Mouse (Mus musculus) lung, postnatal 36 days (tissue): ENCODE data around the gene Gsap.

Experiments
- DNase-seq: peaks from one replicate; pipeline ENCODE4 v3.0.0; 2022; ENCODE audit warnings: mixed read lengths

Gene Gsap

GRCm38 (mm10) chr5:21186821-21187220 lies 766 bp downstream of the Gsap start:
- no peak for DNase-seq

GRCm38 (mm10) chr5:21188435-21188834 lies 2.4 kb downstream of the Gsap start:
- DNase-seq, result peak; percentile 73

GRCm38 (mm10) chr5:21189036-21189435 lies 3.0 kb downstream of the Gsap start:
- peak; percentile 52 for DNase-seq

GRCm38 (mm10) chr5:21189460-21189859 lies 3.4 kb downstream of the Gsap start:
- peak; percentile 59 for DNase-seq

- peak; percentile 51 for DNase-seq
Observed at GRCm38 (mm10) chr5:21203504-21203903, 17.4 kb downstream of the Gsap start.

GRCm38 (mm10) chr5:21204157-21204556 lies 18.1 kb downstream of the Gsap start:
- no peak for DNase-seq

GRCm38 (mm10) chr5:21206014-21206413 lies 20.0 kb downstream of the Gsap start:
- no peak for DNase-seq

GRCm38 (mm10) chr5:21211406-21211805 lies 25.4 kb downstream of the Gsap start:
- DNase-seq, result no peak

- DNase-seq, result no peak
Observed at GRCm38 (mm10) chr5:21212933-21213332, 26.9 kb downstream of the Gsap start.

- DNase-seq, result no peak
Observed at GRCm38 (mm10) chr5:21213801-21214200, 27.7 kb downstream of the Gsap start.

- DNase-seq, result peak; percentile 72
Observed at GRCm38 (mm10) chr5:21217453-21218294, 31.6 kb downstream of the Gsap start.

GRCm38 (mm10) chr5:21232876-21233275 lies 46.8 kb downstream of the Gsap start:
- DNase-seq, result no peak

GRCm38 (mm10) chr5:21244575-21244974 lies 58.5 kb downstream of the Gsap start:
- no peak for DNase-seq

- DNase-seq, result no peak
Observed at GRCm38 (mm10) chr5:21245241-21245640, 59.2 kb downstream of the Gsap start.

GRCm38 (mm10) chr5:21246794-21247193 lies 60.7 kb downstream of the Gsap start:
- DNase-seq, result no peak

GRCm38 (mm10) chr5:21247916-21248315 lies 61.9 kb downstream of the Gsap start:
- DNase-seq, result no peak

GRCm38 (mm10) chr5:21248834-21249233 lies 62.8 kb downstream of the Gsap start:
- DNase-seq, result no peak

GRCm38 (mm10) chr5:21254731-21255525 lies 68.9 kb downstream of the Gsap start:
- no peak for DNase-seq

GRCm38 (mm10) chr5:21255551-21256132 lies 69.6 kb downstream of the Gsap start:
- DNase-seq, result peak; percentile 72

- no peak for DNase-seq
Observed at GRCm38 (mm10) chr5:21257126-21257525, 71.1 kb downstream of the Gsap start.

- no peak for DNase-seq
Observed at GRCm38 (mm10) chr5:21257806-21258205, 71.8 kb downstream of the Gsap start.

- no peak for DNase-seq
Observed at GRCm38 (mm10) chr5:21260746-21261145, 74.7 kb downstream of the Gsap start.

- DNase-seq, result no peak
Observed at GRCm38 (mm10) chr5:21261202-21261844, 75.3 kb downstream of the Gsap start.
